Mouse (Mus musculus): ENCODE results near the gene Gm26558.

DNA sequence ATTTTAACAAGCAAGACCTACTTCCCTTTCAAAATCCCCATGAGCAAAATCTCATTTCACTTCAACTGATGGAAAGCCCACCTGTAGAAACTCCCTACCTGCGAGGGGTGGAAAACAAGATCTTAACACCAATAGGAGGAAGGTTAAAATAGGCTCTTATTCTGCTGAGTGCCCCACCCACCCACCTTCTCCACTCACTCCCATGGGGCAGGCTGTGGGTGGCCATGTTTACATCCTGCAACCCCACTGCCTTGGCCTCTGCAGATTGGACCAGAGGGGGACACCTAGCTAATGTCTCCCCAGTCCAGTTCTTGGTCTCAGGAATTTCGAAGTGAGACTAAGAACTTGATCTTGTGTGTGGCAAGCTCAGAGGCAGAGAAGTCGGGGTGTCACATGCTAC, 32.0 kb downstream of the Gm26558 start:
- TF ChIP-seq CTCF (conservative IDR thresholded peaks at IDR 0.05; ENCODE audit: insufficient read depth, insufficient read length, low read depth, low read length) (no peak), POLR2A (IDR thresholded peaks at IDR 0.05; ENCODE audit: low read depth, low read length) (no peak)
